Mouse (Mus musculus) kidney, embryonic 15.5 days (tissue): ENCODE data around the gene Wnt11. TPM values are rescaled to one million over a fixed set of nuclear protein-coding genes. Genes with fewer than 3 reads are reported as not detected.
A peak's percentile ranks its signal among the peaks of the same experiment; 100 is the strongest.

Source experiments
- ATAC-seq: fragments of 200-750 bp; cut with Nextera tagmentation; replicated peaks from 2 replicates; pipeline ENCODE4 v1.8.0; 2017; ENCODE audit warnings: moderate TSS enrichment; ENCODE audit not compliant: low FRiP score
- H3K27ac ChIP-seq: fragments of 300-500 bp; sonication (generic); 2 replicates; pipeline ENCODE4 v1.5.1; 2015; ENCODE audit warnings: mild to moderate bottlenecking, inconsistent platforms
- H3K27me3 ChIP-seq: fragments of 300-500 bp; sonication (generic); 2 replicates; pipeline ENCODE4 v1.6.1; 2015; ENCODE audit warnings: inconsistent platforms
- H3K36me3 ChIP-seq: fragments of 300-500 bp; sonication (generic); 2 replicates; pipeline ENCODE4 v1.6.1; 2015; ENCODE audit warnings: inconsistent platforms
- H3K4me1 ChIP-seq: fragments of 300-500 bp; sonication (generic); 2 replicates; pipeline ENCODE4 v1.6.1; 2015; ENCODE audit warnings: inconsistent platforms
- H3K4me2 ChIP-seq: fragments of 300-500 bp; sonication (generic); 2 replicates; pipeline ENCODE4 v1.6.1; 2015; ENCODE audit warnings: moderate library complexity, mild to moderate bottlenecking, inconsistent platforms
- H3K4me3 ChIP-seq: fragments of 300-500 bp; sonication (generic); replicated peaks from 2 replicates; pipeline ENCODE4 v1.5.1; 2015; ENCODE audit warnings: mild to moderate bottlenecking, inconsistent platforms
- H3K9ac ChIP-seq: fragments of 300-500 bp; sonication (generic); 2 replicates; pipeline ENCODE4 v1.6.1; 2015; ENCODE audit warnings: mild to moderate bottlenecking, inconsistent platforms
- H3K9me3 ChIP-seq: fragments of 300-500 bp; sonication (generic); replicated peaks from 2 replicates; pipeline ENCODE4 v1.6.1; 2016; ENCODE audit warnings: inconsistent platforms
- WGBS: fragments of 180-500 bp; shearing (Covaris S2); methylation state at CpG from one replicate; pipeline ENCODE4 v1.1.7; 2015; ENCODE audit warnings: mixed read lengths; 5-methylcytosine and 5-hydroxymethylcytosine counted together
- polyA plus RNA-seq: library from polyadenylated mRNA; unstranded; fragments of >200 nt; fragmentation: Nextera tagmentation; extraction: Ambion mirVana; gene quantifications from 2 replicates; pipeline ENCODE4 v1.2.1, GENCODE M21; 2015

Gene Wnt11
- polyA plus RNA-seq, 1 experiment from 2014 or later = 35.5 TPM

DNA sequence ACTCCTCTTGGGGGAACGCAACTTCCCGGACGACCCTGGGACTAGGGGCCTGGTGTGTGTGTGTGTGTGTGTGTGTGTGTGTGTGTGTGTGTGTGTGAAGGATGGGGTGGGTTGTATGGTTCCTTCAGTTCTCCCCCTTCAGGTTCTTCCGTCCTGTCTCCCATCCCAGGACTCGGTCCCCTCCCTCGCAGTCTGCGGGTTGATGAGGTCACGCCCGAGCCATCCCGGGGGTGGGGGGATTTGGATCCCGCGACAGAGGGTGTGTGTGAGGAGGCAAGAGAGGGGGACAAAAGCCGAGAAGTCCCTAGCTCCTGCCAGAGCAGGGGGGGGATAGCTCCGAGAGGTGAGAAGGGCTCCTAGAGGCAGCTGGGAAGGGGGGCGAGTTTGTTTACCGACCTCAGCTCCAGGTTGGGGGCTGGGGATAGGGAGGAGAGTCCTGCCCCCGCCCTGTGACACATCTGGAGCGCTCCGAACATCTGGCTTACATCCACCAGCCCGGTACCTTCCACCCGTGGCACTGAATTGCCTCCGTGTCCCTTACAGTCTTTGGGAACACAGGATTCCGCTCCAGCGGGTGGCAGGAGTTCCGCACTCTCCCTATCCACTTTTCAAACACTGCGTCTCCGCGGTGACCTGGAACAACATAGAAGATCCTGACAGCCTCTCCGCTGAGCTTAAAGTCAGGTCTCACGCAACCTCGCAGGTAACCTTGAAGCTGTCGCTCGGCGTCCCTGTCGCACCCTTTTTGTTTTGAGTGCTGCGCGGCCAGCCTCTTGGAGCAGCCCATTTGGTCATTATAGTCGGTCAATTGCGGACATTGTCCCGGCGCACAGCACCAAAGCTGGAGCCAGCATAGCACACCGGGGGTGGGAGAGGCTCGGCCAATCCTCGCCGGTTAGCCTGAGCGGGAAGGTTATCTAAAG is 868 bp downstream of the Wnt11 start:
- Histone ChIP-seq H3K4me1 (peaks cover 82% of the 10 kb centered on the region), H3K27me3 (peaks cover 95% of the 10 kb centered on the region), H3K36me3 (no peaks in the 10 kb centered on the region), H3K9ac (peak overlapping the region; percentile 59), H3K4me2 (peak overlapping the region; percentile 96), H3K4me3 (peak overlapping the region; percentile 63), H3K9me3 (no peaks in the 10 kb centered on the region), H3K27ac (no peak overlapping the region)
- under 1% methylated on average over 46 of the region's 46 CpGs for WGBS
- no peak for ATAC-seq

DNA sequence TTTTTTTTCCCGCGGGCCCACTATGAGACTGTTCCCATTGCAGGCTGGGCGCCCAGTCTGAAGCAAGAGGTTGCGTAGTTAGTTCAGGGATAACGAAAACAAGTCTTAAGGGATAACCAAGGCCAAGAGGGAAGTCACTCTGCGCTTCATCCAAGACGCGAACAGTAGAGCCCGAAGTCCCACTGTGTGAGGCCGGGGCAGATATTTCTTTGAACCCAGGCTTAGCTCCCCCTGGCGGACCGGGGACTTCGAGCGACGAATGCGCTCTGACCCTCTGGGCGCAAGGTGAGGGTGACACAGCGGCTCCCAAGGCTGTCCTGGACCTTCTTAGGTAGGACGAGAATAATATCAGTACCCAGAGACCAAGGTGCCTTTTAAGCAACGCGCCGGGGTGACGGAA is 1.7 kb downstream of the Wnt11 start:
- Histone ChIP-seq H3K27ac (no peak overlapping the region), H3K27me3 (peaks cover 95% of the 10 kb centered on the region), H3K4me1 (peaks cover 81% of the 10 kb centered on the region), H3K9me3 (no peaks in the 10 kb centered on the region), H3K36me3 (no peaks in the 10 kb centered on the region), H3K4me2 (peak overlapping the region; percentile 96), H3K9ac (peak overlapping the region; percentile 59), H3K4me3 (peak overlapping the region; percentile 63)
- ATAC-seq = no peak
- WGBS = 2% methylated on average over 23 of the region's 23 CpGs

DNA sequence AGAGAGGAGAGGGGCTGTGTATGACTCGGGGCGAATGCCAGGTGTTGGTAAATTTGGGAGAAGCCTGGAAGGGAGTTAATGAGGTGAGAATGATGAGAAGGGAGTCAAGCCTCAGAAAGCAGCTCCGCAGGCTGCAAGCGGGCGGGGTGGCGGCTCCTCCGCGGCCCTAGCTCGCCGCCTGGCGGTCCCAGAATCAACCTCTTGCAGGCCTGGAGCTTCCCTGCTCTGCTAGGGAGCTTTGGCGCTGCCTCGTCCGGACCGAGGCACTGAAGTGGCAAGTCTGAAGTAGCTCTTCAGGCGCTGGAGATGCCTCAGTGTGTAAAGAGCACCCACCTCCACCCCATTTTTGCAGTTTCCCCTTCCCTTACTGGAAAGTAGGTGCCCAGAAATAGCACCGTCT is 3.0 kb downstream of the Wnt11 start:
- peak; percentile 58 for ATAC-seq
- H3K9me3 ChIP-seq = no peaks in the 10 kb centered on the region
- H3K27ac ChIP-seq = no peak overlapping the region
- H3K4me3 ChIP-seq = peak overlapping the region; percentile 63
- 0 out of 2 replicates have a peak overlapping the region, but pooled peaks have one; percentile 51 for H3K9ac ChIP-seq
- peaks cover 76% of the 10 kb centered on the region for H3K4me1 ChIP-seq
- H3K4me2 ChIP-seq = peak overlapping the region; percentile 96
- H3K27me3 ChIP-seq = peaks cover 95% of the 10 kb centered on the region
- WGBS = 0% methylated on average over 17 of the region's 17 CpGs
- no peaks in the 10 kb centered on the region for H3K36me3 ChIP-seq

- Histone ChIP-seq H3K27me3 (peaks cover 93% of the 10 kb centered on the region), H3K4me1 (peaks cover 84% of the 10 kb centered on the region), H3K27ac (0 out of 2 replicates have a peak overlapping the region, but pooled peaks have one; percentile 29), H3K9me3 (no peaks in the 10 kb centered on the region), H3K4me3 (peak overlapping the region; percentile 63), H3K4me2 (peak overlapping the region; percentile 96), H3K9ac (peak overlapping the region; percentile 51), H3K36me3 (no peaks in the 10 kb centered on the region)
- peak; percentile 43 for ATAC-seq
- WGBS = under 1% methylated on average over 48 of the region's 48 CpGs
These were observed 3.8 kb downstream of the Wnt11 start for GRCm38 (mm10) chr7:98838729-98839141.

DNA sequence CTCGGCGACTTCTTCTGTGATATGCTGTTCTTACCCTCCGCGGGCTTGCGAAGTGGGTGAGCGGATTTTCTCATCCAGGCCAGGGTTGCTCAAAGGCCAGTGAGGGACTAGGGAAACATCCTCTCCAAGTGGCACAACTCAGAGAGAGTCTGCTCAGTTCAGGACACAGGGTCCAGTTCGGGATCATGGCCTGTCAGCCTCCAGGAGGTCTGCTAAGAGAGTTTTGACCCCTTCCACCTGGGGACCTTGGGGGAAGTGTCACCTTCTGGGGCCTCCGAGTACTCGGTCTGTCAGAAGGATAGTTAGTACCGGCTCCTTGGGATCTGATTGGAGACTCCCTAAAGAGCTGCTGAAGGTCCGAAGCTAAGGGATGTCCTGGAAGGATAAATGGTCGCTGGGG is 4.4 kb downstream of the Wnt11 start:
- no peak overlapping the region for H3K27ac ChIP-seq
- peak overlapping the region; percentile 63 for H3K4me3 ChIP-seq
- no peaks in the 10 kb centered on the region for H3K36me3 ChIP-seq
- H3K27me3 ChIP-seq = peaks cover 94% of the 10 kb centered on the region
- H3K4me1 ChIP-seq = peaks cover 87% of the 10 kb centered on the region
- H3K9me3 ChIP-seq = no peaks in the 10 kb centered on the region
- WGBS = 4% methylated on average over 12 of the region's 12 CpGs
- peak overlapping the region; percentile 51; the same call in 1 of the 2 replicates for H3K9ac ChIP-seq
- no peak for ATAC-seq
- H3K4me2 ChIP-seq = peak overlapping the region; percentile 96

GRCm38 (mm10) chr7:98840771-98841170 is 5.9 kb downstream of the Wnt11 start:
- Histone ChIP-seq H3K4me2 (peak overlapping the region; percentile 96), H3K9ac (no peak overlapping the region), H3K4me1 (peaks cover 72% of the 10 kb centered on the region), H3K36me3 (no peaks in the 10 kb centered on the region), H3K27ac (no peak overlapping the region), H3K27me3 (peaks cover 80% of the 10 kb centered on the region), H3K9me3 (no peaks in the 10 kb centered on the region), H3K4me3 (peak overlapping the region; percentile 63; the same call in 1 of the 2 replicates)
- no peak for ATAC-seq
- WGBS = 50% methylated on average over 3 of the region's 3 CpGs

GRCm38 (mm10) chr7:98841802-98842201 is 6.9 kb downstream of the Wnt11 start:
- 55% methylated on average over 3 of the region's 3 CpGs for WGBS
- H3K4me3 ChIP-seq = no peak overlapping the region
- H3K4me1 ChIP-seq = peaks cover 62% of the 10 kb centered on the region
- H3K27me3 ChIP-seq = peaks cover 72% of the 10 kb centered on the region
- H3K9ac ChIP-seq = no peak overlapping the region
- ATAC-seq = no peak
- H3K4me2 ChIP-seq = 0 out of 2 replicates have a peak overlapping the region, but pooled peaks have one; percentile 96
- no peaks in the 10 kb centered on the region for H3K9me3 ChIP-seq
- H3K27ac ChIP-seq = no peak overlapping the region
- no peaks in the 10 kb centered on the region for H3K36me3 ChIP-seq

- H3K9me3 ChIP-seq = no peaks in the 10 kb centered on the region
- no peak for ATAC-seq
- 85% methylated on average over 3 of the region's 3 CpGs for WGBS
- no peak overlapping the region for H3K4me3 ChIP-seq
- peak overlapping the region; percentile 2; the same call in 1 of the 2 replicates for H3K9ac ChIP-seq
- 0 out of 2 replicates have a peak overlapping the region, but pooled peaks have one; percentile 14 for H3K4me2 ChIP-seq
- no peak overlapping the region for H3K27ac ChIP-seq
- peaks cover 50% of the 10 kb centered on the region for H3K4me1 ChIP-seq
- peaks cover 3% of the 10 kb centered on the region; the same call in 1 of the 2 replicates for H3K36me3 ChIP-seq
- peaks cover 65% of the 10 kb centered on the region for H3K27me3 ChIP-seq
These were observed 8.1 kb downstream of the Wnt11 start for GRCm38 (mm10) chr7:98842997-98843396.

DNA sequence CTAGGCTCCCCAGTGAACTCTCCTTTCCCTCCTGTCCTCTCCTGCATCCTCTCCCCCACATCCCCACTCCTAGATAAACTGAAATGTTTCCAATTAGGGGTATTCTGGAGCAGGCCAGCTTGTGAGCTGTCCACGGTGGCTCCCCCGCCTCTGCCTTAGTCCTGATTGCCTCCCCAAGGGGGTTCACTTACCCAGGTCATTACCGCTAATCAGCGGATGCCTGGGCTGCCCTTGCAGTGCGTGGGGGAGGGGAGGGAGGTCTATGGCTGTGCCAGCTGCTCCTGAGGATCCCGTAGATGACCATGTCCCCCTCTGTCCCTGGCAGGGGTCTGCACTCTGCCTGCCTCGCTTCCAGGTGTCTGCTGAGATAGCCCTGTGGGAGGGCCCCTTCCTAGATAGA is 8.7 kb downstream of the Wnt11 start:
- H3K9ac ChIP-seq = no peak overlapping the region
- H3K9me3 ChIP-seq = no peaks in the 10 kb centered on the region
- ATAC-seq = 0 out of 2 replicates have a peak, but pooled peaks have one; percentile 21
- no peak overlapping the region for H3K4me3 ChIP-seq
- H3K27me3 ChIP-seq = peaks cover 60% of the 10 kb centered on the region
- H3K4me2 ChIP-seq = peak overlapping the region; percentile 14; the same call in 1 of the 2 replicates
- H3K36me3 ChIP-seq = peaks cover 3% of the 10 kb centered on the region; the same call in 1 of the 2 replicates
- H3K27ac ChIP-seq = no peak overlapping the region
- peaks cover 45% of the 10 kb centered on the region for H3K4me1 ChIP-seq
- 22% methylated on average over 7 of the region's 7 CpGs for WGBS

DNA sequence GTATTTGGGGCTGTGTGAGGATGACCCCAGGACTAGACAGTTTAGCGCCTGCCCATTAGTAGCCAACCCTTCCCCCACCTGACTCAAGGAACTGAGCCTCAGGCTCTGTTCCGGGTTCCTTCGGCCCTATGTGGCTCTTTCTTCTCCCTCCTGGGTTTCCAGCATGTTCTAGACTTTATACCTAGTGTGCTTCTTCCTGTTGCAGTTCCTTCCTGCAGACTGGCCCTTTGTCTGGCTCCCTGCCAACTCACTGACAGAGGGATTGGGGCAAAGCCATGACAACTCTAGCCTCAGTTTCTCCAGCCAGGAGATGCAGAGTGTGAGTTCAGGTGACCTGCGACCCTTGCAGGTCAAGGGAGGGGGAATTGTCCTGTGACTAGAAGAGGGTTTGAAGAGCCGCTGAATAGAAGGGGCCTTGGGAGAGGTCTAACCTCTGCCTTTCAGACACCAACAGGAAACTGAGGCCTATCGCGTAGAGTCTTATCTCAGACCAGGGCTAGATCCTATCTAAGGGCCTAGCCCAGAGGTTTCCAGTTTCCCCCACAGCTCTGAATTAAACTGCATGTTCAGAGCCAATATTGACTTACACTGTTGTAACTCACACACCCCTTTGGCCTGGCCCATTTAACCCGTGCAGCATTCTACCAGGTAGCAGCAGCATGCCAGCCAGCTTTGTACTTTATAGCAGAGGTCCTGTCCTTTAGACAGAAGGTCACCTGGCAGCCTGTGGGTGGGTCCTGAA is 14.2 kb downstream of the Wnt11 start:
- no peak overlapping the region for H3K9ac ChIP-seq
- peaks cover 32% of the 10 kb centered on the region for H3K4me1 ChIP-seq
- no peak for ATAC-seq
- H3K27ac ChIP-seq = no peak overlapping the region
- no peaks in the 10 kb centered on the region for H3K9me3 ChIP-seq
- H3K4me3 ChIP-seq = no peak overlapping the region
- peaks cover 9% of the 10 kb centered on the region; the same call in 1 of the 2 replicates for H3K27me3 ChIP-seq
- no peak overlapping the region for H3K4me2 ChIP-seq
- WGBS = 80% methylated on average over 8 of the region's 8 CpGs
- peaks cover 27% of the 10 kb centered on the region for H3K36me3 ChIP-seq

- Histone ChIP-seq H3K9ac (no peak overlapping the region), H3K4me3 (no peak overlapping the region), H3K36me3 (peaks cover 27% of the 10 kb centered on the region), H3K27ac (peak overlapping the region; percentile 56; the same call in 1 of the 2 replicates), H3K4me1 (peaks cover 31% of the 10 kb centered on the region), H3K4me2 (no peak overlapping the region), H3K27me3 (0 out of 2 replicates have a peak, but pooled peaks cover 6% of the 10 kb centered on the region), H3K9me3 (no peaks in the 10 kb centered on the region)
- ATAC-seq = no peak
- WGBS = 85% methylated on average over 5 of the region's 5 CpGs
These were observed 15.5 kb downstream of the Wnt11 start for GRCm38 (mm10) chr7:98850388-98850787.
